Mouse (Mus musculus) left cerebral cortex, postnatal 4 days (tissue): ENCODE data around the gene Gtdc1. TPM values are rescaled to one million over a fixed set of nuclear protein-coding genes. Genes with fewer than 3 reads are reported as not detected.
A peak's percentile ranks its signal among the peaks of the same experiment; 100 is the strongest.

Experiments
- DNase-seq: peaks from one replicate; pipeline ENCODE4 v3.0.0-alpha.2; 2022
- intact Hi-C: fragments of 180-260 bp; cut with DNase I; formaldehyde crosslinking; loops from one replicate; pipeline ENCODE4 v1.15.1; 2025
- total RNA-seq, 2 experiments: library from RNA; stranded (reverse); gene quantifications; 2 replicates each; pipeline ENCODE4 v1.2.3; 2021

Gene Gtdc1
- total RNA-seq, 2 experiments from 2014 or later: 103 to 108 TPM

- DNase-seq: no peak
- intact Hi-C loops: no loop called here
Measured at GRCm38 (mm10) chr2:44791840-44792239, 135.6 kb downstream of the Gtdc1 start.

DNA sequence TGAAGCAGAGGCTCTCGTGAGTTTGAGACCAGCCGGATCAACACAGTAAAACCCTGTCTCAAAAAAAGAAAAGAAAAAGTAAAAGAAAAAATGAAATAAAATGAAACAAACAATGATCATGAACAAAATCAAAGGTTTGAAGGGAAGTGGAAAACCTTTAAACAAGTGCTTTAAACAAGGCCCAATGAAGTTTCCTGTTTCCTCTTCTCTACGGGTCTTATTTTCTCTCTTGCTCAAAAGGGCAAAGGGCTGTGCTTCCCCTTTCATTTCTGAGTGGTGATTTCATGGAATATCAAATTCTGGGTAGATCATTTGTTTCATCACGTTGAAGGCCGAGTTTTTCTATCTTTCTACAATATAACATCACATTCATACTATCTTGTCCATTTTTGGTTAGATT, 136.3 kb downstream of the Gtdc1 start:
- DNase-seq: no peak
- intact Hi-C loops: no loop called here

GRCm38 (mm10) chr2:44782746-44783145, 144.7 kb downstream of the Gtdc1 start:
- no peak for DNase-seq
- intact Hi-C loops: no loop called here

DNA sequence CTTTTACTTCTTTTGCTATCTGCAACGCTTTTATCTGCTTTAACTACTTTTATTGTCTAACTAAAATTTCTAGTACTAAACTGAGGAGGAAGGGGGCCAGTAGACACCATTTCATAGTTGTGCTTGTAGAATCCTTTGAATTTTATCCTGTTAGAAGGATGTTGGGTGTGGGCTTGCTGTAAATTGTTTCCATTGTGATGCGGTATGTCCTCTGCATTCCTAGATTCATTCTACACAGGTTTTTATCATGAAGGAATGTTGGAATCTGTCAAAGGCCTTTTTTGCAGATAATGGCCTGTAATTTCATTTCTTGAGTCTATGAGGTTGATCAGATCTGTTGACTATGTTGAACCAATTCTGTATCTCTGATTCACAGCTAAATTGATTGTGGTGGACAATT, 146.5 kb downstream of the Gtdc1 start:
- DNase-seq: no peak
- intact Hi-C loops: no loop called here

- DNase-seq: no peak
- intact Hi-C loops: no loop called here
Measured at GRCm38 (mm10) chr2:44763898-44764297, 163.6 kb downstream of the Gtdc1 start.

DNA sequence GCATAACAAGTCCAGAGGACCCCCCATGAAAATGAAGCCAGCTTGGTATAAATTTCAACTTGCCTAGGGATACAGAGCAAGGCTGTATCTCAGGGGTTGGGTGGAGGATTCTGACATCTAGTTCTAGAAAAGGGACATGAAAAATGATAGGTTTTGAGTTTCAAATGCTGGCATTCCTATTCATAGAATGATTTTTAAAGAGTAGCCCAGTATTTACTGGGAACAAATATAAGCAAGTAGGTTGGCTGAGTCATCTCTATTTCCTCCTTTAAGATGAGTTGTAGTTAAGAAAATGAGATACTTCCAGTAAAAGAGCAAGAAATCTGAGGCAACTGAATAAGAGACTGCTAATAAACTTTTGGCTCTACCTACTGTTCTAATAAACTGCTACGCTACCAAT, 190.8 kb downstream of the Gtdc1 start:
- no peak for DNase-seq
- intact Hi-C loops: no loop called here

DNA sequence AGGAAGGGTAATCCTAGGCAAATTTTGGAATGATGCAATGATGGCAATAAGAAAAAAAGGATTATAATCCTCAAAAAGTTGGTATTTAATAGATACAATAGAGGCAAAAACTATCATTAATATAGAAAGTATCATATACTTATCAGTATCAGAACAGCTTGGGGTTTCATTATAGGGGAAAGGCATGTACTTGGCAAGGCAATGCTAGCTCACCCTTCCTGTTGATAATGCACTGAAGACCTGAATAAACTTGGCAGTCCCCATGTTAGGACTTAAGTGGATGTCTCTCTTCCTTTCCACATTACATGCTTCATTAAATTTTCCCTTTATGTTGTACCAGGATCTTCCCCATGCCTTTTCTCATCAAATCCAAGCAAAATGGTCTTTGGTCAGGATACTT, 206.0 kb downstream of the Gtdc1 start:
- intact Hi-C loops: no loop called here

GRCm38 (mm10) chr2:44705883-44706615, 221.4 kb downstream of the Gtdc1 start:
- intact Hi-C loops: no loop called here
- DNase-seq: no peak

More for the DNA sequence above, 206.0 kb downstream of the Gtdc1 start:
- no peak for DNase-seq

- DNase-seq: no peak
- intact Hi-C loops: no loop called here
Measured at GRCm38 (mm10) chr2:44700276-44700675, 227.2 kb downstream of the Gtdc1 start.

DNA sequence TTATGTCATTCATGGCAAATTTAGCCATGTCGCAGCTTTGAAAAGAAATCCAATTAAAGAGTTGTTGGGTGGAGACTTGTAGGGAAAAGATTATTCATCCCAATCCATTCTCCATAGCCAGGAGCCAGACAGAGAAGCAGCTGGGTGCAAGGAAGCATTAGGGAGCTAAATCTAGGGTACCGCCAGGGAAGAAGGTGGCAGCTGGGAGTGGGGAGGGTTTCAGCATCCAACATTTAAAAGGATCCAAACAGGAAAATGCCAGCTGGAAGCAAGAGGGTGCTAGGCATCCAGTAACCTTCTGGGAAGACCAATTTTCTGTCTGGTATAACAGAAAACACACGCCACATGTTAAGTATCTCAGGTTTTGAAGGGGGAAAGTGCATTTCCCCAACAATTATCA, 231.0 kb downstream of the Gtdc1 start:
- peak; percentile 52 for DNase-seq
- intact Hi-C loops: no loop called here

GRCm38 (mm10) chr2:44693898-44694297, 233.6 kb downstream of the Gtdc1 start:
- peak; percentile 7 for DNase-seq
- intact Hi-C loops: no loop called here

GRCm38 (mm10) chr2:44664049-44664448, 263.4 kb downstream of the Gtdc1 start:
- no peak for DNase-seq
- intact Hi-C loops: no loop called here

DNA sequence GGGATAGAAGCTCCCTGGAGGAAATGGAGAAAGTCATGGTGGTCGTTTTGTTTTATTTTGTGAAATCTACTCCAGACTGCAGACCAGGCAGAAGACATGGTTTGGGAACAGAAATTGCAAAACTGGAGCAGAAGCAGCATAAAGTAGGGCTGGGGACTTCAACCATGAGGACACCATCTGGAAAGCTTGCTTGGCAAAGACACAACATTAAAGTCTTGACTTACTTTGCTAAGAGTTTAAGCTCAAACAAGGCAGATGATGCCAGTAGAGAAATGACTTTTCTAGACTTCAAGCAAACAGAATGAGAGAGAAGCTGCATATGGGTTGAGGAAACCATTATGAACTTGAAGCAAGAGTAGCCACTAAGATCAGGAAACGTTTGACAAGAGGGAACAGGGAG, 267.6 kb downstream of the Gtdc1 start:
- DNase-seq: no peak
- intact Hi-C loops: no loop called here

GRCm38 (mm10) chr2:44659011-44659410, 268.4 kb downstream of the Gtdc1 start:
- DNase-seq: no peak
- intact Hi-C loops: no loop called here

- DNase-seq: no peak
- intact Hi-C loops: no loop called here
Measured at GRCm38 (mm10) chr2:44648537-44648936, 278.9 kb downstream of the Gtdc1 start.

DNA sequence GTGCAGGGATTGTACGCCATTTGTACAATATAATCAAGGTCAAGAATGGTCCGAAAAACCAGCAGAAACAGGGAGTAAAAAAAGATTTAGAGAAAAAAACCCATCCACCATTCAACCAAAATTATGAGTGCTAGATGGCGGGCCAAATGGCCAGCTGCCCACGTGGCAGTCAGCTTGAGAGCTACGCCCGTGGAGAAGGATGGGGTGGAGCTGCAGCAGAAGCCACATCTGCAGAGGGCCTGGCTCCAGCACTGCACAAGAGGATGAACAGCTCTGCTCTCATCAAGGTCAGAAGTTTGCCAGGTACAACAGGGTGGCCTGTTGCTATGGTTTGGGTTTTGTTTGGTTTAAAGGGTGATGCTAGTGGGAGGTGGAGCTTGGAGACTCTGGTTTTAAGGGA, 281.1 kb downstream of the Gtdc1 start:
- intact Hi-C loops: no loop called here
- peak; percentile 11 for DNase-seq

- intact Hi-C loops: no loop called here
- DNase-seq: no peak
Measured at GRCm38 (mm10) chr2:44639370-44639769, 288.1 kb downstream of the Gtdc1 start.

DNA sequence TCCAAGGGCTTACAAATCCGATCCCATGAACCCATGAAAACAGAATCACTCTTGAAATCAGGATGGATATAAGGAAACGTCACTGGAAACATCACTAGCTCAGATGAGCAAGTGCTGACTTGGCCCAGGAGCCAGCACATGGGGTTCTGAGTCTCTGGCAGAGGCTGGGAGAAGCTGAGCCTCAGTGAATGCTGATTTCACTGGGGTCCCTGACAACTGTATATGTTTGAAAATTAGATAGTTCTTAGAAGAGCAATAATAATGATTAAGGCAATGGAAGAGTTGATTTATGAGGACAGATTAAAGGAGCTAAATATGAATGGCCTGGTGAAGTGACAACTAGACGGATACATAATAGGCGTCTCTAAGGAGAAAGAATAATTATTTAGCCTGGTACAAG, 289.3 kb downstream of the Gtdc1 start:
- intact Hi-C loops: no loop called here

GRCm38 (mm10) chr2:44633971-44634370, 293.5 kb downstream of the Gtdc1 start:
- intact Hi-C loops: no loop called here

More for the DNA sequence above, 289.3 kb downstream of the Gtdc1 start:
- no peak for DNase-seq

DNA sequence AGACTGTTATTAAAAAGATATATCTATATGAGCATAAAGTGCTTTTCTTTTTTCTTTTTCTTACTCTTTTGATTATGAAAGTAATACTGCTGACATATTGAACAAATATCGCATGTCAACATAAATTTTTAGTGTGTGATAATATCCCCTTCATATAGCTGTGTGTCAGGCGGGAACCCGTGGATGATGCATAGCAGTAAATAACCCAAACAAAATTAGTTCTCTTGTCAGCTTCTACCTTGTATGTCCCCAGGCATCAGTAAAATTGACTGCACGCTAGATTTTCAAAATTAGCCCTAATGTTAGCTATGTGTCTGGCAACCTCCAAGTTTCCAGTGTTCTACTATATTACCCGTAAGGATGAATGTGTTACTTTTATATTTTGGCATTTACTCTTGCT, 294.4 kb downstream of the Gtdc1 start:
- intact Hi-C loops: no loop called here
- DNase-seq: no peak

More at GRCm38 (mm10) chr2:44633971-44634370, 293.5 kb downstream of the Gtdc1 start:
- DNase-seq: no peak

DNA sequence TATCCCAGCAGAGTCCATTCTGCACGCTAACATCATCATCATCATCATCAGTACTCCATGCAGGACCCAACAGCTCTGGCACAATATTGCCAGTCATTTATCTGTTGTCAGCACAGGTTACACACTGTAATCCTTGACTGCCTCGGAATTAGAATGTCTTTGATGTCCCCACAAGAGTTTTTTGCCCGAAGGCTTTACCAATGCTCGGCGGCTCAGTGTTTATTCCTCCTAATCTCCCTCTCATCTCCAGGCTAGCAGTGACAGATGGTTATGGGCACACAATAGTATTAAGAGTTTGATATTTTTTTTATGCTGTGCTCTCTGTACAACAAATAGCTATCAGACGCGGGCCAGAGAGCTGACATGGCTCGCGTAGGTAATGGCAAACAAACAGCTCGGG, 294.9 kb downstream of the Gtdc1 start:
- intact Hi-C loops: no loop called here

GRCm38 (mm10) chr2:44631064-44631463, 296.4 kb downstream of the Gtdc1 start:
- DNase-seq: no peak
- intact Hi-C loops: no loop called here

More for the DNA sequence above, 294.9 kb downstream of the Gtdc1 start:
- no peak for DNase-seq

GRCm38 (mm10) chr2:44628778-44629177, 298.7 kb downstream of the Gtdc1 start:
- no peak for DNase-seq
- intact Hi-C loops: no loop called here
